Mouse (Mus musculus) layer of hippocampus, adult 9-10 months (tissue): ENCODE results near the gene Aff4.
A peak's percentile ranks its signal among the peaks of the same experiment; 100 is the strongest.
"Not testable (repeated sequence)": the region's sequence is repeated elsewhere in the genome, so short reads cannot be mapped to it uniquely, and the experiment has no call there.

Experiments
- DNase-seq: peaks from one replicate; pipeline ENCODE4 v3.0.0; 2022; ENCODE audit warnings: low spot score

Gene Aff4

DNA sequence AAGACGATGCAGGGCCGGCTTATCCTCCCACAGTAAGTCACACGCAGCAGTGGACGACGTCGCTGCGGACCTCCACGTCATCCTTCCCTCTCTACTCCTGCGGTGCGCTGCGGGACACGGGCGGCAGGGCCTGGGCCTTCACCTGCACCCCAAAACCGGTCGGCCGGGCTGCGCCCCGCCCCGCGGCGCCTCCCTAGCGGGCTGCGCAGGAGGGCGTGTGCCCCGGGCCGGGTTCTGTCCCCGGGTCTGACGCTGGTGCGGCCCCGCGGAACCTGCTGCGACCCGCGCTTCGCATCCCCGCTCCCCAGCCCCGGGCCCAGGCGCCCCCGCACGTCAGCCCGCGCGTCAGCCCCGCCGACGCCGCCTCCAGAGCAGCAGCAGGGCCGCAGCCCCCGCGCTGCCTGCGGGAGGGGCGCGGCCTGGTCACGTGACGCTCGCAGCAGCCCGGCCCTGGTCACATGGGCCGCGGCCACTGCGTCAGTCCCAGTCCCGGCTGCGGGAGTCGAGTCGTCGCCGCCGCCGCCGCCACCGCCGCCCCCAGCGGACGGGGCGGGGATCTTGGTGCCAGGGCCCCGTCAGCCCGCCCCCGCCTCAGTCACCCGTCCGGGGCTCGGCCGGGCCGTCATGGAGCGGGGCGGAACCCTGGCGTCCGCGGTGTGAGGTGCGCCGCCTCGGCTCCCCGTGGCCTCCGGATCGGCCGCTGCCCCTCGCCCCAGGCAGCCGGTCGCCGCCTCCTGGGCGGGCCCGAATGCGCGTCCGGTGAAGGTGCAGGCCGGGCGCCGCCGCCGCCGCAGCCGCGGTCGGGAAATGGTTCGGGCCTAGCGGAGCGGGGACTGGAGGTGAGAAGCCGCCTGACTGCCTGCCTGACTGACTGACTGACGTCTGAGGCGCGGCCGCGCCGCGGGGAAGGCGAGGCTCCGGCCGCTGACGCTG lies at the start of gene Aff4:
TSS of gene Aff4 (plus strand) at position 543 of the 933 bp plus-strand sequence.
- peak; percentile 50 for DNase-seq

- no peak for DNase-seq
Measured at GRCm38 (mm10) chr11:53301167-53301515, 49.5 kb upstream of the Aff4 start.

DNA sequence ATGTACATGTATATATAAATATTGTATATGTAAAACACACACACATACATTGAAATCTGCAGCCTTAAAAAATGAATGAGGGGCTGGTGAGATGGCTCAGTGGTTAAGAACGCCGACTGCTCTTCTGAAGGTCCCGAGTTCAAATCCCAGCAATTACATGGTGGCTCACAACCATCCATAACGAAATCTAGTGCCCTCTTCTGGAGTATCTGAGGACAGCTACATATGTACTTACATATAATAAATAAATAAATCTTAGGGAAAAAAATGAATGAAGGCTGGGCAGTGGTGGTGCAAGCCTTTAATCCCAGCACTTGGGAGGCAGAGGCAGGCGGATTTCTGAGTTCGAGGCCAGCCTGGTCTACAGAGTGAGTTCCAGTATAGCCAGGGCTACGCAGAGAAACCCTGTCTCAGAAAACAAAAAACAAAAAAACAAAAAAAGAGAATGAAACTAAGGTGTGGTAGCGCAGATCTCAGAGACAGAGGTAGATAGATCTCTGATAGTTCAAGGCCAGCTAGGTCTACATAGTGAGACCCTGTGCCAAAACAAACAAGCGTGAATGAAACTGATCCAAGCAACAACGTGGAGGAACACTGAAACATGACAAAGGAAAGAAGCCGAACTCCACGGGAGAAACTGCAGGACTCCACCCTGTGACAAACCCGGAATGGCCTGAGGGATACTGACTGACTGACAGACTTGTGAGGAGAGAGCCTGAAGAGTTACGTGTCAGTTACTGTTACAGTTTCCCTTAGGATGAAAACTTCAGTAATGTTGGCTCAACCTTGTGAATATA lies 46.4 kb upstream of the Aff4 start:
- no peak for DNase-seq

GRCm38 (mm10) chr11:53306965-53307364 lies 43.7 kb upstream of the Aff4 start:
- no peak for DNase-seq

DNA sequence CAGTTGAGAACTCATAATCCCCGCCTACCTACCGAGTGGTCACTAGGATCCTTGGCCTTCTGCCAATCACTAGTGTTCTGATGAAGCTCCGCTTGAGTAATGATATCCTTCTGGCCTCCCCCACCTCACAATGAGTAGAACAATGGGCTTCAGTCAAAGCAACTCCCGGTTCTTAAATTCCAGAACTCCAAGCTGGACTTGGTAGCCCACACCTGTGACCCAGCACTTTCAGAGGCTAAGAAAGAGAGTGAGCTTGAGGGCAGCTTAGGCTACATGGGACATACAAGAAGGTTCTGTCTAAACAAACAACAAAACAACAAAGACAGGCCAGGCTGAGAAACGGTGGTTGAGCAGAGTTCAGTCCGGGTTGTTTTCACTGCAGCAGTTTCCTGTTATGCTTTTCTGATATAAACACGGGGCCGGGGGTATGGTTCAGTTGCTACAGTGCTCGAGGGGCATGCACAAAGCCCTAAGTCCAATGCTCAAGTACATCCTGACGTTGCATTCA lies 43.0 kb upstream of the Aff4 start:
- DNase-seq: no peak

GRCm38 (mm10) chr11:53308251-53308864 lies 42.3 kb upstream of the Aff4 start:
- no peak for DNase-seq

- no peak for DNase-seq
Measured at GRCm38 (mm10) chr11:53308884-53309310, 41.7 kb upstream of the Aff4 start.

DNA sequence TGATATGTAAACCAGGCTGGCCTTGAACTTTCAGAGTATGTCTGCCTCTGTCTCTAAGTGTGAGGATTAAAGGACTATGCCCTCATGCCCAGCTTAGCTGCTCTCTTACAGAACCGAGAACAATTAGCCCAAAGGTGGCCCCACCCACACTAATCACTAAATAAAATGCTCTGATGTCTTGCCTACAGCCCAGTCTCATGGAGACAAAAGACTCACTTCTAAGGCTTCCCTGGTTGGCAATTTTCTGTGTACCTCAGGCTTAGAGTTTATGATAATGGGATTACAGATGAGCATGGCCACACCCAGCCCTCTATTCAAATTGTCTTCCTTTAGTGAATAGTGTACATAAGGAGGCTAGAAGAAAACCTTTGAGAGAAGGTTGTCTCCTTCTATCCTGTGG lies 39.2 kb upstream of the Aff4 start:
- no peak for DNase-seq

DNA sequence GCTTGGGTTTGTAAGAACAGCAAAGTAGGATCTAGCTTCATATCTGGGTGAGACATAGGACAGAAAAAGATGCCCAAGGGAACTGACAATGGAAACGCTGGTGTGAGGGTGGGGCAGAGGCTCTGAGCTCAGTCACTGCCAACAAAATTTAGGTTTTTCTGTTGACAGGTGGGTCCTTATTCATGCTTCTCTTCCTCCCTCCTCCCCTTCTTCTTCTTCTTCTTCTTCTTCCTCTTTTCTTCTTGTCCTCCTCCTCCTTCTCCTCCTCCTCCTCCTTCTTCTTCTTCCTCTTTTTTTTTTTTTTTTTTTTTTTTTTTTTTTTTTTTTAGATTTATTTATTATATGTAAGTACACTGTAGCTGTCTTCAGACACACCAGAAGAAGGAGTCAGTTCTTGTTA lies 37.8 kb upstream of the Aff4 start:
- DNase-seq: not testable (repeated sequence)

- DNase-seq: no peak
Measured at GRCm38 (mm10) chr11:53314770-53315173, 35.9 kb upstream of the Aff4 start.

DNA sequence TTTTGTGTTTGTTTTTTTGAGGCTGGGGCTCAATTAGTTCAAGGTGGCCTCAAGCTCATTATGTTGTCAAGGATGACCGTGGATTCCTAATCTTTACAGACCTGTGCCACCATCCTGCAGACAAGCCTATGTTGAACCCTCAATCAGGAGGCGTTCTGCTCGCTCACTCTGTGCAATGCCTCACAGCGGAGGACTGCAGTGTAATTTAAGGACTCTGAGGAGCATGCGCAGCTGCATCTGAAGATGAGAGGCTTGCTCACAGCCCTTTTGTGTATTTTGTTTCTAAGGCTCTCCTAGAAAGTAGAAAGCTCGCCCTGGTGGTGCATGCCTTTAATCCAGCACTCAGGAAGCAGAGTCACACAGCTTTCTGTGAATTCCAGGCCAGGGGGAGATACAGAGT lies 33.6 kb upstream of the Aff4 start:
- DNase-seq: no peak

DNA sequence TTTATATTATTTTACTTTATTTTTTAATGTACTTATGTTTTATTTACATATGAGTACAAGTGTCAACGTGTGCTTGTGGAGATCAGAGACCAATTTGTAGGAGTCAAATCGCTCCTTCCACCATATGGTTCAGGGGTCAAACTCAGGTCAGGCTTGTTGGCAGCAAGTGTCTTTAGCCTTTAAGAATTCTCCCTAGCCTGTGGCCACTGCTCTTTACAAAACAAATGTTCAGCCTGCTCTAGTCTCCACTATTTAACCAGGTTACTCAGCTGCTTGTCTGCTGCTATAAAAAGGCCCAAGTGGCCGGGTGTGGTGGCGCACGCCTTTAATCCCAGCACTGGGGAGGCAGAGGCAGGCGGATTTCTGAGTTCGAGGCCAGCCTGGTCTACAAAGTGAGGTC lies 32.6 kb upstream of the Aff4 start:
- DNase-seq: no peak

DNA sequence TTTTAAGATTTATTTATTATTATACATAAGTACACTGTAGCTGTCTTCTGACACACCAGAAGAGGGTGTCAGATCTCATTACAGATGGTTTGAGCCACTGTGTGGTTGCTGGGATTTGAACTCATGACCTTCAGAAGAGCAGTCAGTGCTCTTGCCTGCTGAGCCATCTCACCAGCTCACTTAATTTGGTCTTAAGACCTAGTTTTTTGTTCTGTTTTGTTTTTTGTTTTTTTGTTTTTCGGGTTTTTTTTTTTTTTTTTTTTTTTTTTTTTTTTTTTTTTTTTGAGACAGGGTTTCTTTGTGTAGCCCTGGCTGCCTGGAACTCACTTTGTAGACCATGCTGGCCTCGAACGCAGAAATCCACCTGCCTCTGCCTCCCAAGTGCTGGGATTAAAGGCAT lies 32.1 kb upstream of the Aff4 start:
- DNase-seq: not testable (repeated sequence)

DNA sequence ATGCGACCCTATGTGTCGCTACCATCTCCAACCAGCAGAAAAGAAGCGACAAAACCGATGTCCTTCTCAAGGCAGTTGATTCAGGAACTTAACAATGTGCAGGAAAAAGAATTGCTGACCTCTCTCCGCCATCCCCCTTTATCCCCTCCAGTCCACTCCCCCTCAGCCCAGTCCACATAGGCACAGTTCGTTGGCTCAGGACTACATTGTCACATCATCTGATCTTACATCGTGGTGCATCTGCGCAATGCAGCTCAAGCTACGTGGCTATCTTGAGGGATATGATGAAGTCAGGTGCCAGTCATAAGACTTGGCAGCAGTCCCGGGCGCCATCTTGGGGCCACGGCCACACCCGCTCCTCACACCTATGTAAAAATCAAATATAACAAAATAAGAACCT lies 30.8 kb upstream of the Aff4 start:
- DNase-seq: not testable (repeated sequence)

DNA sequence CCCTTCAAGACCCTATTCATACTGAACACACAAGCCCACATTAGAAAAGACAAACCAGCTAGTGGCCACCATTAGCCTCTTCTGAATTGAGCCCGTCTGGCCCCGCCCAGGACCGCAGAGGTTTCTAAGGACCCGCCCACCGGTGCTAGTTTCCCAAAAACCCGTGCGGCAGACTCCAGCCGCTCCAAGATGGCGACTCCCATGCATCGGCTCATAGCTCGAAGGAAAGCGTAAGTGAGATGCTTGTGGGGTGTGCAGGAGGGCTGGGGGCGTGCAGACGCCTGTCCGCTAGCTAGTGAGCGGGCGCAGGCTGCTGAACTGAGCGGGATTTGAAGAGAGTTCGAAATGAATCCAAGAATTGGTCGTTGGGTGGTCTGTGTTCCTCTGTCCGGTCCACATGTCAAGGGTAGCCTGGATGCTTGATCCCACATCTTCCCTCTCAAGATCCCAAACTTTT lies 26.1 kb upstream of the Aff4 start, which contains the start of gene Zcchc10:
TSS of gene Zcchc10 (plus strand) at position 168 of the 457 bp plus-strand sequence.
- peak; percentile 65 for DNase-seq

GRCm38 (mm10) chr11:53330325-53330724 lies 20.3 kb upstream of the Aff4 start:
- no peak for DNase-seq

DNA sequence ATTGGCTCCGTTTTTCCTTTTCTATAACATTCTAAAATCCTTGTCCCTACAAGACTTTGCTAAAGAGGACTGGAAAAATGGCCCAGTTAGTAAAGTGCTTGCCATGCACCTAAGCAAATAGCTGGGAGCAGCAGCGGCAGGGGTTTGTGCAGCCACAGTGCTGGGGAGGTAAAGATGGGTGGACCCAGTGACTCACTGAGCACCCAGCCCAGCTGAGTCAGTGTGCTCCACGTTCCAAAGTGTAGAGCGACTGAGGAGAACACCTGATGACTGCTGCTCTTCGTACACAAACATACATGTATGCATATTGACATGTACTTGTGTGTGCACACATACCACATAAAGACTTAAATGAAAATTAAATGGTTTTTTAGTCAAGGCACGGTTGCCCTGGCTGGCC lies 19.5 kb upstream of the Aff4 start:
- no peak for DNase-seq

DNA sequence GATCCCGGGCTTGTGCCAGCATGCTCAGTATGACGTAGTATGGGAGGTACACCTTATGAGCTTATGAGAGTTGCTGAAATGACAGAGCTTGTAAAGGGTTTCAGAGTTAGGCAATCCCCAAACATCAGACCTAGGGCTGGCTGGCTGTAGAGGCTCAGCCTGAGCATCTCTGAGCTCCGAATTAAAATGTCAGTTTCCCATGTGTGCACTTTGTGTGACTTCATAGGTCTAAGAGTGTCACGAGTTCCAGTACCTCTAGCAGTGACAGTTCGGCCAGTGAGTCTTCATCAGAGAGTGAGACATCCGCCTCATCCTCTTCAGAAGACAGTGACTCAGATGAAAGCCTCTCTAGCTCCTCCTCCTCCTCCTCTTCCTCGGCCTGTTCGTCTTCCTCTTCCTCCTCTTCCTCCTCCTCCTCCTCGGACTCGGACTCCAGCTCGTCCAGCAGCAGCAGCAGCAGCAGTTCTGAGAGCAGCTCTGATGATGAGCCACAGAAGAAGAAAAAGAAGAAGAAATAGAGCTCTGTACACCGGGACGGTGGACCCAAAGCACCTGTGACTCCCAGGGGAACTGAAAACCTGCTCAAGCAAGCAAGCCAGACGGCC lies 18.5 kb upstream of the Aff4 start:
- DNase-seq: no peak

GRCm38 (mm10) chr11:53335505-53336181 lies 15.0 kb upstream of the Aff4 start:
- DNase-seq: no peak

DNA sequence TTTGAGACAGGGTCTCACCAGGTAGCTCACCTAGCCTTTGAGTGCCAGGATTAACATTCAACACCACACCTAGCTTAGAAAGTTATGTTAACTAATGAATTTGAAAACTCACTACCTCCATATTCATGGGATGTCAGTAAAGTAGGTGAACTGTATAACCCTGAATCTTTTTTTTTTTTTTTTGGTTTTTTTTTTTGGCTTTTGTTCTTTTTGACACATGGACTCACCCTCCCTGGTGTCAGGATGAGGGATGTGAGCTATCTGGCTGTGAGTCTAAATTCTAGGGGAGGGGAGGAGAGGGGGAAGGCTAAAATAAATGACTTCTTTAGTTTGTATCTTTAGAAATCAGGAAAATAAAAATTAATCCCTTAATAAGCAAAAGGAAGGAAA lies 14.5 kb upstream of the Aff4 start:
- DNase-seq: no peak

DNA sequence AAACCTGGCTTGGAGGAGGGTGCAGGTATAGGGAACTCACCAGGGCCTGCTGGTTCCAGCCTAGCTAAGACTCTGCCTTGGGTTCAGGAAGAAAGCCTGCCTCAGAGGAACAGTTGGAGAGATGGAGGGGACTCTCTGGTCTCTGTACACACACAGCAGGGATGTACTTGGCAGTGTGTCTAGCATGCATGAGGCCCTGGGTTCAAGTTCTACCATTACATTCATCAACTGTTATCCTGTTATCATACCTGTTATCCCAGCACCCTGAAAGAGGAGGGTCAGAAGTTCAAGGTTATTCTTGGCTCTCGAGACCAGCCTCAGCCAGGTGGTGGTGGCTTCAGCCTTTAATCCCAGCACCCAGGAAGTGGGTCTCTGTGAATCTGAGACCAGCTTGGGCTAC lies 13.7 kb upstream of the Aff4 start:
- DNase-seq: no peak
